Mouse (Mus musculus) left cerebral cortex, adult 8-10 months (tissue): Measurements from ENCODE around the gene Clstn2. TPM values are rescaled to one million over a fixed set of nuclear protein-coding genes. Genes with fewer than 3 reads are reported as not detected.
A peak's percentile ranks its signal among the peaks of the same experiment; 100 is the strongest.

Experiments used
- DNase-seq, 2 experiments: peaks; one replicate each; pipeline ENCODE4 v3.0.0; 2022; ENCODE audit warnings: low spot score in 2 of 2
- total RNA-seq, 4 experiments: library from RNA; stranded (reverse); gene quantifications; 2 replicates each; pipeline ENCODE4 v1.2.4; 2022

The Clstn2 gene
- total RNA-seq, 4 experiments from 2014 or later: 66.8 to 74.5 (median 71.9) TPM

- no peak for DNase-seq
Observed at GRCm38 (mm10) chr9:97780032-97780616, 252.9 kb downstream of the Clstn2 start.

DNA sequence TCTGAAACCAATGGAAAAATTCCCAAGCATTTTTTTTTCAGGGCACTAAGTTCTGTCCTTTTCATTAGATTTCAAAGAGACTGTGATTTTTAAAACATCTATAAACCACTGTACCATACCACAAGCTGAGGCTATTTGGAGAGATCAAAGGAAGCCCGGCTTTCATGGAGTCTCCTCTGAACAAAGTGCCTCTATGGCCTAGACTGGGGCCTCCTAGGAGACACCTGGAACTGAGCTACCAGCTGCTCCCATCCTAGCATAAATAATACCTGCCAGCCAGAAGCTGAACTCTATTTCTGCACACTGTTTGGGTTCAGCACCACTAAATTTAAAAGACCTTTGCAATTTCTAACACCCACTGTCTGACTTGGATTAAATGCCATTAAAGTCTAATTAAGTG lies 257.2 kb downstream of the Clstn2 start:
- no peak for DNase-seq

DNA sequence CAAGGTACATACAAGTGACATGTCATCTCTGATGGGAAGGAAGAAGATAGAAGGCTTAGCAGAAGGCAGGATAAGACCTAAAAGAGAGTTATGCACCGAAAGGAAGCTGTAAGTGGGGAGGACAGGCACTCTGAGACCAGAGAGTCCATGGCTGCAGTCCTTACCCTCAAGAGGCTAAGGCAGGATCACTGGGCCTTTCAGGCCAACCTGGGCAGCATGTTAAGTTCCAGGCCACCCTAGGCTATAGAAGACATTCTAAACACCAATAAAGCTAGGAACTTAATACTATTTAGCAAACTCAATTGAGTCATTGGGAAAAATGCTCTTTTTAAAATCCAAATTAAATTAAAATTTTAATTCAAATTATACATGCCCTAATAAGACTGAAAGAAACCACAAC lies 258.0 kb downstream of the Clstn2 start:
- DNase-seq: no peak

DNA sequence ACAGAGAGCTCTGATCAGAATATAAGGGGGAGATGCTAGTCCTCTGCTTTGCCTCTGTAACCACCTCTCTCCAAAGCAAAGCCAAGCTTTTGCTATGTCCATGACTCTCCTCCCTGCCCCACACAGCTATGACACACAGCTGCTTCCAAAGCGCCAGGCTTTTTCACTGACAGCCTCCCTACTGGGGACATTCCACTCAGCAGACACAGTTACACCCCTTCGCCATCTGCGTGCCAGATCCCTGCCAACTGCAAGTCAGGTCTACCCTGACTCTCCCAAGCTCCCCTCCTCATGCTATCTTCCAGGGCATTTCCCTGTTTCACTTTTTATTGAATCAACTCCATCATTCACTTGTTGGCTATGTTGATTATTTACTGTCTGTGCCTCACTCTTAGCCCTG lies 259.1 kb downstream of the Clstn2 start:
- DNase-seq: no peak

- DNase-seq: no peak
Observed at GRCm38 (mm10) chr9:97772431-97772830, 260.6 kb downstream of the Clstn2 start.

- DNase-seq: no peak
Observed at GRCm38 (mm10) chr9:97769331-97769730, 263.6 kb downstream of the Clstn2 start.

- no peak for DNase-seq
Observed at GRCm38 (mm10) chr9:97765251-97765767, 267.7 kb downstream of the Clstn2 start.

DNA sequence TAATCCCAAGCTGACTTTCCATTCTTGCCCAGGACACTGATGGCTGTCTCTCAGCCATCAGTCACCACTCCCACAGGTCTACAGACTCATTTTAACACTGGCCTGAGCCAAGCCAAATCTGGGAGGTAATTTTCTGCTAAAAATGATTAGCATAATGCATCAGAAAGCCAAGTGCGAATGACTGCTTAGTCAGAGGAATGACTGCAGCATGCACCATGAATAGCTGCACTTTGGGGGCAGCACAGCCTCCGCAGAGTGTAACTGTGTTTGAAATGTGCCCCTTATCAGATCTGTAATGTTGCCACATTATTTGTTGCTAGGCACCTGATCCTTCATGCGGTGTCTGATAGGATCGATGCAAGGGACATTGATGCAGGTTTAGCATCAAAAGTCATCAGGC lies 269.9 kb downstream of the Clstn2 start:
- peak in 1 of 2 experiments; percentile 21 for DNase-seq

DNA sequence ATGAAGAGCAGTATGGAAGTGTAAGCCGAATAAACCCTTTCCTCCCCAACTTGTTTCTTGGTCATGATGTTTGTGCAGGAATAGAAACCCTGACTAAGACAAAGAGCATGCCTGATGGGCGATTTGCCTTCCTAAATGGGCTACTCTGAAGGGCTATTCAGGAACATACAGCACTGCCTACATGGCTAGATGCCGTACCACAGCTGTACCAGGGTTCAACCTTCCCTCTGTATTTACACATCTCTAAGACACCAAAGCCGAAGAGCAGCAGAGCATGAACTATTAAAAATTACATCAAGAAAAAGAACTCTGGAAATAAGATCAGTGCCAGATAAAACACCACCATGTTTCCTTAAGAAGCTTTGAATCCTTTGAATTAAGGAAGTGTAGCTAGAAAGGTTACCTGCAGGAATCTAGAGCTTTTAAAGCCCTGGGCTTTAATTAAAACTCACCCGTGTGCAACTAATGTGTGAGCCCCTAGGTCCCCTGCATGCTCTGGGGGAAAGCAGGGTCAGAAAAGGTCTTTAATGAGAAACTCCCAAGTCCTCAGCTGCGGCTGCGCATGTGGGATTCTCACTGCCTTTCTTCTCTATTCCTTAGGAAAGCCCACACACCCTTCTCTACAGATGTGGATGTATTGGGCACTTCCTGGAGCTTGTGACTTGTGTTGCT lies 277.2 kb downstream of the Clstn2 start:
- DNase-seq: no peak

- DNase-seq: no peak
Observed at GRCm38 (mm10) chr9:97753715-97754114, 279.3 kb downstream of the Clstn2 start.

DNA sequence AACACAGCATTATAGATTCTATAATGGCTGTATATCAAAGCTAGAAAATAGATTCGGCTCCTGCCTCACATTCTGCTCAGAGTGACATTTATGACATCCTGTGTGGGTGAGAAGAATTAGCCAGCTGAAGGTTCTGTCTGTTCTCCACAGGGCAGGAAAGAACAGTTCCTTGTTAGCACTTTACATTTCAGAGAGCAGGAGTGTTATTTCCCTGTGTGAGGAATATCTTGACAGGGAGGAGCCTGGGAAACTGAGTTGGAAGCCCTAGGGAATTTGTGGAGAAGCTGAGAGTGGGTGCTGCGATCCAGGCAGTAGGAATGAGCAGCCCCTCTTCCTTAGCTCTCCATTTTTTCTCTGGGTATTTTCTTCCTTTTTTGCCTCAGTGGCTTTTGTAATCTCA lies 286.4 kb downstream of the Clstn2 start:
- DNase-seq: no peak

- no peak for DNase-seq
Observed at GRCm38 (mm10) chr9:97727715-97728486, 305.1 kb downstream of the Clstn2 start.

DNA sequence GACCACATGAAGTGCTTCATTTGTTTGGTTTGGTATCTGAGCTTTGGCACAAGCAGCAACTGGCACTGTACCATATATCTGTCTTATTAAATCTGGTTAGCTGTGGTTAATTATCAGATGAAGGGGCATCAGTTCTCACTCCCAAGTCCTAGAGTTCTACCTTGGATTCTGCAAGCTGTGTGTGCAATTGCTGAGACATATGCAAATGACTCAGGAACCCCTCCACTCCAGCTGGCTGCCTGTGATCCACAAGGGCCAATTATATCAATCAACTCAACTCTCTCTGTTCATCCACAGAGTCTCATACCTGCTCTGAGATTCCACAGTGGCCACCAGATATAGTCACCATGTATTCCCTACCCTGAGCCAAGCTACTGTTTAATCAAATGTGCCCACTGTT lies 315.3 kb downstream of the Clstn2 start:
- DNase-seq: no peak

- DNase-seq: no peak
Observed at GRCm38 (mm10) chr9:97717005-97717404, 316.0 kb downstream of the Clstn2 start.

- no peak for DNase-seq
Observed at GRCm38 (mm10) chr9:97712888-97713287, 320.1 kb downstream of the Clstn2 start.

DNA sequence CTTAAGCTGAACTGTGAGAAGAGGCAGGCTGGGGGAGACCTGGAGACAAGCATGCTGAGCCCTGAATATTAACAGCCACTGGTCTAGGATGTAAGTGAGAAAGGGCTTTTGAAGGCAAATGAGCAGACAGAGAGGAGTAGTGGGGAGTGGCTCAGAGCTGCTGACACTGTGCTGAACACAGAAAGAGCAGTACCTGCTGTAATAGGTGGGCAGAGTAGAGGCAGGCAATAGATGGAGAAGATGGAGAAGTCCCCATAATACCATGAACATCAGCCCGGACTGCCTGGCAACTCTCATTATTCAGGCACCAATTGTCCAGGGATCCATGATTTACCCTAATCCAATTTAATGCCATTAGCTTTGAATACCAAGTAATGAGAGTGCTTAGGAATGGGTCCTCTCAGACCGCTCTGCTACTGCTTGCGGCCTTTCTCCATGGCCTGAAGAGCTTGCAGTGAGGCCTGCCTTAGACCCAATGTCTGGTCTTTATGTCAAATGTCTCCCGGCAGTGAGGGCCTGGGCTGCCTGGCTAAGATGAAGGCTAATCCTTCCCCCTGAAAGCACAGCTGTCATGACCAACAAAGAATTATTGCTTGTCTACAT lies 329.0 kb downstream of the Clstn2 start:
- no peak for DNase-seq

DNA sequence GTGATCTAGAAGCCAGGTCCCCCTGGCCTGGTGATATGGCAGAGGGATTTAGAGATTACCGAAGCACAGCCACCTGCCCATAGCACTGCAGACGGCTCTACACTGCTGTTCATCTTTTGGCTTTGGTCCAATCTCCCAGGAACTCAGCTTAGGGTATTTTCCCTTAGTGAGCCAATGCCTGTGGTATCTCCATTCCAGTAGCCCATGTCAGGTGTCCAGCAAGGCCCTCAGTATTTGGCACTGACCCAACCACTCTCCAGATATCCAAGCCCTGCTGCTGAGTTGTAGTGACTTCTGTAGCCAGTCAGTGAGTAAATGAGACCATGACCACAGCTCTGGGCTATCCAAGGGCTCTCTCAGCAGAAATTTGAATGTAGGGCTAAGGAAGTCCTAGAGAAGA lies 330.0 kb downstream of the Clstn2 start:
- DNase-seq: no peak

DNA sequence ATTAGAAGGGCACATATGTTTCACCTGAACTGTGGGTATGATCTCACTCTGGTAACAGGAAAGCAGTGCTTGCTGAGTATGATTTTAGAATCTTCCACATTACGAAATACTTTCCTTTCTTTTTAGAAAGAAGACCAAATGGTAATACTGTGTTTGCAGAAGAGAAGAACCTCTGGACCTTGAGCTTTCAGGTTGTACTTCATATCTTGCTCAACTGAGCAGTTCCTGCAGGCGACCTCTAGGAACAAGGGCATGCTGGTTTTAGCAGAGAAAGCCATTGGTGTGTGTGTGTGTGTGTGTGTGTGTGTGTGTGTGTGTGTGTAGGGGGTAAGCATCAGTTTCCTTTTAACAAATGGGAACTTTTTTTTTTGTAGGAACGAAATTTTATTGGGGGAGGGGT lies 333.0 kb downstream of the Clstn2 start:
- DNase-seq: no peak

DNA sequence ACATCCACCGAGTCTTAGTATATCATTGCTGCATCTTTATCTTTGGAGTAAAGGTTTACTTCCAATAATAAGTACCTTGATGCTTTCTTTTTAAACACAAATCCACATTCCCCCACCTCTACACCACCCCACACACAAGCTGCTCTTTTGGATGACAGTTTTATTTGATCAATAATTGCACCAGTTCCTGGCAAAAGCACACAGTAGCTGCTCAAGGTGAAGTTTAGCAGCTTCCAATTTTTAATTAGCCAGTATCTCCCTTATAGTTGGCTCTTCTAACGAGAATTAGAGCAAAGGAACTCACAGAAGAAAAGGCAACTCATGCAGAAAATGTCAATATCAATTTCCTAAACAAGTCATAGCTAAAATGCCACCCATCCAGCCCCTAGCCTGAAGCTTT lies 334.0 kb downstream of the Clstn2 start:
- DNase-seq: no peak

DNA sequence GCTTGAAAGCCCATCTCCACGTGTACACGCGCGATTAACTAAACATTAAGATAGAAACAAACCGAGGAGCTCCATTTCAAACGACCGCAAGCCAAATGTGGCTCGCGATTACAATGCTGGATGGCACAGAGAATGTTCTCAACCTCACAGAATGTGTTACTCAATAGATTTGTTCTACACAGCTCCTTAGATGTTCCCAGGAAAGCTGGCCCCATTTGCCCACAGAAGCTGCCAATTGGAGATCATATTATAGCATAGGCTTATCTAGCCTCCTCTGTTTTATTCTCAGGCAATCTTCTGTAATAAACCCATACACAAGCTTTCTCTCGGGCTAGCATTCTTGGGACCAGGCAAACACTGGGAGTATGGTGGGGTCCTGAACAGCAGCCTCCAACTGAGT lies 334.9 kb downstream of the Clstn2 start:
- no peak for DNase-seq

DNA sequence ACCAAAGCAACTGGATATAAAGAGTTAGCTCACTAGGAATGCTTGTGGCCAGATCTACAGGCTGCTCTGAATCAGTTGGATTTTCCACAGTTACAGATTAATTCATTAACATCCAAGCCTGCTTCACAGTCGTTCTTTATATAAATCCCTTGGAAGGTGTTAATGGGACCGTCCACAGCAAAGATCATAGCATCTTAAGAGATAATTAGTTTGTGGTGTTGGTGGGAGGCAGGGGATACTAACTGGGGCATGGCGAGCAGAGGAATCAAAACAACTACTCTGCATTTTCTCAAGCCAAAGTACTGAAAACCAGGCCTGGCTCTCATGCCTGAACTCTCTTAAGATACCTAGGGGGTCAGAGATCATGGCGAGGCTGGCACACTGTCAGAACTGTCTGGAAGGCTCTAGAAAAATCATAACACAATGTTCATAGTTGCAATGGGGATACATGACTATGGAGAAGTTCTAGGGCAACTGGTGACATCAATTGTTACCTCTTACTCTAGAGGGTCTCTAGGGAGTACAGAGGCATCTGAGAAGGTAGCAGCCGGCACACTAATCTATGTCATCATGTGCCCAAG lies 336.2 kb downstream of the Clstn2 start:
- no peak for DNase-seq

DNA sequence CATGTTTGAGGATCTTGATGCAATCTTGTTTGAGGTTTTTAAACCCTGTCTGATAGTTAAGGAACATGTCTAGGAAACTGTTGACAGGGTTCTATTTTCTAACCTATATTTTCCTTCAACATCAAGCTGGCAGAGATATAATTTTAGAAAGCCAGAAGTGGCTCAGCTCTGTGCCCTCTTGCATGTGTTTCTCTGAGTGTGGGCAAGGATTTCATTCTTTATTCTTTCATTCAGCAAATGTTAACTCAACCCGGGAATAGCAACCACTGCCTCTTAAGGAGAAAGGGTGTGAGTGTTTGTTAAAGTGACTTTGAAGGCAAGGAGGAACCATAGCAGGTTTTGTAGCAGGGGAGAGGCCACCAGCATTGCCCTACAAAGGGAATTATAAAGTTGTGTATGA lies 337.7 kb downstream of the Clstn2 start:
- no peak for DNase-seq
